1 mouse cellular context compared by ENCODE assay signal in the genomic region with DNA sequence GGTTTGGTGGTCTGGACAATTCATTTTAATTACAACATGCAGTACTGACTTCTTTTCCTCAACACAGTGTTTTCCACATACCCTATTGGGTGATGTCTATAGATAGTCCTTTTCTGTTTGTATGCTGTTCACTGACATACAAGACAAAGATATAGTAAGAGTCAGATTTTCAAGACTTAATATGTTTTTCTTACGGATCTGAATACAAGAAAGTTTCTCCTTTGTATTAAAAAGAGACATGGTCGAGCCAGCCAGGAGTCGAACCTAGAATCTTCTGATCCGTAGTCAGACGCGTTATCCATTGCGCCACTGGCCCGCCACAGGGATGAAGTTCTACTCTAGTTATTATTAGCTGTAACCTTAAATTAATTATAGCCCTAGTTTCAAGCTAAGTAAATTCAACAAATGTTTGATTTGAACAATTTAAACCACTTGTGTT.
TF ChIP-seq lines count a peak whose summit lies in the region.

No protein-coding gene starts in this region.

TF ChIP-seq in CH12.LX, 34 proteins besides CTCF, POLR2A, EP300 and RAD21:
- no peak for TF ChIP-seq MAZ (IDR thresholded peaks at IDR 0.05; ENCODE audit: low read depth, low read length)
- peak; percentile 100 for TF ChIP-seq TBP (conservative IDR thresholded peaks at IDR 0.05; ENCODE audit: low read depth, low read length)
- 0 out of 2 replicates have a peak, but pooled peaks have one; percentile 63 for TF ChIP-seq E2F4 (IDR thresholded peaks at IDR 0.05; ENCODE audit: insufficient replicate concordance, low read depth, low read length)
- TF ChIP-seq ZC3H11A (IDR thresholded peaks at IDR 0.05; ENCODE audit: low read depth, low read length), result no peak
- no peak for TF ChIP-seq MAX (IDR thresholded peaks at IDR 0.05; ENCODE audit: low read length)
- TF ChIP-seq ELF1 (IDR thresholded peaks at IDR 0.05; ENCODE audit: low read depth, low read length), result peak; percentile 95
- no peak for TF ChIP-seq TCF12 (IDR thresholded peaks at IDR 0.05; ENCODE audit: low read depth, low read length)
- no peak for TF ChIP-seq MEF2A (IDR thresholded peaks at IDR 0.05; ENCODE audit: borderline replicate concordance, low read depth, low read length)
- no peak for TF ChIP-seq ZMIZ1 (IDR thresholded peaks at IDR 0.05; ENCODE audit: low read depth, low read length)
- no peak for TF ChIP-seq USF2 (conservative IDR thresholded peaks at IDR 0.05; ENCODE audit: low read depth, low read length)
- no peak for TF ChIP-seq UBTF (IDR thresholded peaks at IDR 0.05; ENCODE audit: low read depth, low read length)
- TF ChIP-seq HCFC1 (IDR thresholded peaks at IDR 0.05; ENCODE audit: low read depth, low read length), result no peak
- no peak for TF ChIP-seq RCOR1 (conservative IDR thresholded peaks at IDR 0.05; ENCODE audit: low read depth, low read length)
- no peak for TF ChIP-seq GABPA (IDR thresholded peaks at IDR 0.05; ENCODE audit: insufficient replicate concordance, low read depth, low read length)
- no peak for TF ChIP-seq SIN3A (IDR thresholded peaks at IDR 0.05; ENCODE audit: low read length)
- peak; percentile 96 for TF ChIP-seq MAFK (IDR thresholded peaks at IDR 0.05; ENCODE audit: insufficient replicate concordance, low read length)
- TF ChIP-seq ETS1 (conservative IDR thresholded peaks at IDR 0.05; ENCODE audit: low read depth, low read length), result no peak
- no peak for TF ChIP-seq IRF4 (IDR thresholded peaks at IDR 0.05; ENCODE audit: low read depth, low read length)
- TF ChIP-seq ZNF384 (IDR thresholded peaks at IDR 0.05; ENCODE audit: low read depth, low read length), result no peak
- no peak for TF ChIP-seq CHD1 (IDR thresholded peaks at IDR 0.05; ENCODE audit: low read depth, low read length)
- TF ChIP-seq BHLHE40 (IDR thresholded peaks at IDR 0.05; ENCODE audit: low read depth, low read length), result no peak
- no peak for TF ChIP-seq KAT2A (IDR thresholded peaks at IDR 0.05; ENCODE audit: insufficient replicate concordance, low read length)
- TF ChIP-seq USF1 (IDR thresholded peaks at IDR 0.05; ENCODE audit: low read depth, low read length), result no peak
- no peak for TF ChIP-seq MYC (IDR thresholded peaks at IDR 0.05; ENCODE audit: low read depth, low read length)
- TF ChIP-seq NRF1 (IDR thresholded peaks at IDR 0.05; ENCODE audit: low read depth, low read length), result peak; percentile 31; the same call in 1 of the 2 replicates
- TF ChIP-seq CHD2 (IDR thresholded peaks at IDR 0.05; ENCODE audit: low read length), result no peak
- TF ChIP-seq JUN (IDR thresholded peaks at IDR 0.05; ENCODE audit: insufficient read depth, low read depth, low read length), result no peak
- TF ChIP-seq POLR2AphosphoS2 (IDR thresholded peaks at IDR 0.05; ENCODE audit: low read depth, low read length), result no peak
- TF ChIP-seq PAX5 (IDR thresholded peaks at IDR 0.05; ENCODE audit: low read length), result no peak
- no peak for TF ChIP-seq ZKSCAN1 (IDR thresholded peaks at IDR 0.05; ENCODE audit: borderline replicate concordance, low read depth, low read length)
- no peak for TF ChIP-seq NELFE (IDR thresholded peaks at IDR 0.05; ENCODE audit: low read depth, low read length)
- no peak for TF ChIP-seq MXI1 (IDR thresholded peaks at IDR 0.05; ENCODE audit: low read depth, low read length)
- no peak for TF ChIP-seq SMC3 (IDR thresholded peaks at IDR 0.05; ENCODE audit: low read depth, low read length)
- TF ChIP-seq JUND (conservative IDR thresholded peaks at IDR 0.05; ENCODE audit: low read depth, low read length), result no peak
